ENCODE assay signal across 8 mouse cellular contexts in the genomic region with DNA sequence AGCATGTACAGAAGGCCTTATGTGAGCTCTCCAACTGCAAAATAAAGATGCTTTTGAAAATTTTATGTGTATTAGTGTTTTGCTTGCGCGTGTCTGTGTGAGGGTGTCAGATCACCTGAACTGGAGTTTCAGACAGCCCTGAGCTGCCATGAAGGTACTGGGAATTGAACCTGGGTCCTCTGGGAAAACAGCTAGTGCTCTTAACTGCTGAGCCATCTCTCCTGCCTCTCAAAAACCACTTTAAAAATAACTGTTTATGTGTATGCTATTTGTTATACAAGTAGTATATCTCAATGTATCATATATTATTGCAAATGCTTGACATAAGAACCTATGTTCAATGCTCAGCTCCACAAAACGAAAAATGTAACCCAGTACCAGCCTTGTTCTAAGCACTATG. TPM values are rescaled to one million over a fixed set of nuclear protein-coding genes. Genes with fewer than 3 reads are reported as not detected.
DNase-seq lines count a peak whose midpoint lies in the region; ATAC-seq lines count a peak whose summit lies in the region.

No protein-coding gene starts in this region.

- no peak overlapping the region; the same call in 1 of the 2 replicates for H3K4me2 ChIP-seq in forebrain, embryonic 16.5 days (ENCODE audit: low read length)
- H3K4me2 ChIP-seq in midbrain, embryonic 16.5 days (ENCODE audit: low read length), result no peak overlapping the region; the same call in 1 of the 2 replicates
- peak overlapping the region; percentile 63 for H3K4me2 ChIP-seq in stomach, embryonic 14.5 days (replicated peaks; ENCODE audit: low read depth, low read length)

- no peaks in the 10 kb centered on the region for H3K27me3 ChIP-seq in forebrain, embryonic 10.5 days (ENCODE audit: poor library complexity, severe bottlenecking)
- H3K27me3 ChIP-seq in forebrain, embryonic 16.5 days (replicated peaks; ENCODE audit: control insufficient read depth, insufficient read depth, low read length), result no peaks in the 10 kb centered on the region
- no peaks in the 10 kb centered on the region for H3K27me3 ChIP-seq in midbrain, embryonic 10.5 days (ENCODE audit: low read depth, poor library complexity, severe bottlenecking)
- no peaks in the 10 kb centered on the region for H3K27me3 ChIP-seq in midbrain, embryonic 16.5 days (ENCODE audit: control insufficient read depth, insufficient read depth, low read depth, low read length)
- no peaks in the 10 kb centered on the region for H3K27me3 ChIP-seq in limb, embryonic 10.5 days (ENCODE audit: low read depth, poor library complexity, severe bottlenecking)
- no peaks in the 10 kb centered on the region for H3K27me3 ChIP-seq in stomach, embryonic 14.5 days (ENCODE audit: control insufficient read depth, insufficient read depth, low read length)

- H3K4me1 ChIP-seq in forebrain, embryonic 10.5 days, result peaks cover 27% of the 10 kb centered on the region
- H3K4me1 ChIP-seq in forebrain, embryonic 16.5 days (replicated peaks; ENCODE audit: control insufficient read depth, insufficient read depth, low read length), result peaks cover 36% of the 10 kb centered on the region
- peaks cover 56% of the 10 kb centered on the region for H3K4me1 ChIP-seq in midbrain, embryonic 10.5 days
- H3K4me1 ChIP-seq in midbrain, embryonic 16.5 days (ENCODE audit: control insufficient read depth, insufficient read depth, low read length), result peaks cover 20% of the 10 kb centered on the region
- peaks cover 15% of the 10 kb centered on the region for H3K4me1 ChIP-seq in limb, embryonic 10.5 days
- H3K4me1 ChIP-seq in stomach, embryonic 14.5 days (ENCODE audit: control insufficient read depth, insufficient read depth, low read length), result peaks cover 9% of the 10 kb centered on the region; the same call in 1 of the 2 replicates

- DNase-seq in forebrain, embryonic 10.5 days (ENCODE audit: extremely low spot score, low spot score), result no peak
- no peak for DNase-seq in midbrain, embryonic 10.5 days (ENCODE audit: low spot score)
- DNase-seq in limb, embryonic 10.5 days (ENCODE audit: low spot score), result no peak
- no peak for DNase-seq in embryo, embryonic 9.5 days (ENCODE audit: extremely low spot score)
- no peak for DNase-seq in kidney, adult 11 months

- H3K27ac ChIP-seq in forebrain, embryonic 10.5 days, result no peak overlapping the region
- H3K27ac ChIP-seq in forebrain, embryonic 16.5 days (ENCODE audit: low read length), result no peak overlapping the region
- no peak overlapping the region for H3K27ac ChIP-seq in midbrain, embryonic 10.5 days (replicated peaks)
- H3K27ac ChIP-seq in midbrain, embryonic 16.5 days (ENCODE audit: low read length), result no peak overlapping the region
- H3K27ac ChIP-seq in limb, embryonic 10.5 days, result no peak overlapping the region
- no peak overlapping the region for H3K27ac ChIP-seq in stomach, embryonic 14.5 days (ENCODE audit: low read length)

- ATAC-seq in forebrain, embryonic 16.5 days, result no peak
- ATAC-seq in midbrain, embryonic 16.5 days, result no peak
- no peak for ATAC-seq in stomach, embryonic 14.5 days (ENCODE audit: insufficient number of reproducible peaks, insufficient read depth, low FRiP score, low read depth)

- H3K9me3 ChIP-seq in forebrain, embryonic 10.5 days, result no peaks in the 10 kb centered on the region
- no peaks in the 10 kb centered on the region for H3K9me3 ChIP-seq in forebrain, embryonic 16.5 days (ENCODE audit: control insufficient read depth, low read length)
- no peaks in the 10 kb centered on the region for H3K9me3 ChIP-seq in midbrain, embryonic 10.5 days (replicated peaks)
- H3K9me3 ChIP-seq in midbrain, embryonic 16.5 days (replicated peaks; ENCODE audit: control insufficient read depth, low read length, poor library complexity, severe bottlenecking), result no peaks in the 10 kb centered on the region
- H3K9me3 ChIP-seq in limb, embryonic 10.5 days (replicated peaks), result no peaks in the 10 kb centered on the region
- no peaks in the 10 kb centered on the region for H3K9me3 ChIP-seq in stomach, embryonic 14.5 days (ENCODE audit: control insufficient read depth, low read depth, low read length)

- H3K36me3 ChIP-seq in forebrain, embryonic 10.5 days (replicated peaks), result peaks cover 32% of the 10 kb centered on the region
- H3K36me3 ChIP-seq in forebrain, embryonic 16.5 days (ENCODE audit: control insufficient read depth, insufficient read depth), result peaks cover 19% of the 10 kb centered on the region
- peaks cover 30% of the 10 kb centered on the region for H3K36me3 ChIP-seq in midbrain, embryonic 10.5 days
- peaks cover 18% of the 10 kb centered on the region for H3K36me3 ChIP-seq in midbrain, embryonic 16.5 days (ENCODE audit: control insufficient read depth, insufficient read depth, low read length)
- peaks cover 38% of the 10 kb centered on the region for H3K36me3 ChIP-seq in limb, embryonic 10.5 days
- H3K36me3 ChIP-seq in stomach, embryonic 14.5 days (ENCODE audit: control insufficient read depth, insufficient read depth, low read length), result peaks cover 25% of the 10 kb centered on the region

- peak overlapping the region; percentile 81 for H3K4me3 ChIP-seq in forebrain, embryonic 10.5 days
- H3K4me3 ChIP-seq in forebrain, embryonic 16.5 days (replicated peaks; ENCODE audit: low read length), result no peak overlapping the region
- peak overlapping the region; percentile 88 for H3K4me3 ChIP-seq in midbrain, embryonic 10.5 days
- H3K4me3 ChIP-seq in midbrain, embryonic 16.5 days (ENCODE audit: low read depth, low read length), result no peak overlapping the region
- H3K4me3 ChIP-seq in limb, embryonic 10.5 days, result peak overlapping the region; percentile 72
- H3K4me3 ChIP-seq in stomach, embryonic 14.5 days (ENCODE audit: low read depth, low read length), result peak overlapping the region; percentile 90; the same call in 1 of the 2 replicates

- no peak overlapping the region; the same call in 1 of the 2 replicates for H3K9ac ChIP-seq in forebrain, embryonic 16.5 days (replicated peaks; ENCODE audit: low read depth, low read length)
- no peak overlapping the region for H3K9ac ChIP-seq in midbrain, embryonic 16.5 days (ENCODE audit: low read depth, low read length)
- H3K9ac ChIP-seq in stomach, embryonic 14.5 days (replicated peaks; ENCODE audit: low read depth, low read length), result no peak overlapping the region

- WGBS in forebrain, embryonic 10.5 days, result 78% methylated on average over 3 of the region's 3 CpGs
- 70% methylated on average over 3 of the region's 3 CpGs for WGBS in forebrain, embryonic 16.5 days
- WGBS in midbrain, embryonic 10.5 days, result 75% methylated on average over 3 of the region's 3 CpGs
- WGBS in midbrain, embryonic 16.5 days, result 83% methylated on average over 3 of the region's 3 CpGs
- 78% methylated on average over 3 of the region's 3 CpGs for WGBS in limb, embryonic 10.5 days
- WGBS in stomach, embryonic 14.5 days, result 63% methylated on average over 3 of the region's 3 CpGs

RNA-seq across cellular contexts. Expression of a gene that starts 0.9 kb away (rescaled TPM):
- 79.0 and 79.9 TPM in 2 replicates for polyA plus RNA-seq in forebrain, embryonic 10.5 days (2016; fragmentation: Nextera tagmentation; extraction: Ambion mirVana)
- 132 and 164 TPM in 2 replicates for polyA plus RNA-seq in forebrain, embryonic 16.5 days (2015; fragmentation: Nextera tagmentation; extraction: Ambion mirVana)
- polyA plus RNA-seq in midbrain, embryonic 10.5 days (2016; fragmentation: Nextera tagmentation; extraction: Ambion mirVana), result 90.2 and 106 TPM in 2 replicates
- 160 and 166 TPM in 2 replicates for polyA plus RNA-seq in midbrain, embryonic 16.5 days (2015; fragmentation: Nextera tagmentation; extraction: Ambion mirVana)
- 84.7 and 106 TPM in 2 replicates for polyA plus RNA-seq in limb, embryonic 10.5 days (2016; fragmentation: Nextera tagmentation; extraction: Ambion mirVana)
- 84.3 and 88.6 TPM in 2 replicates for polyA plus RNA-seq in stomach, embryonic 14.5 days (2014; fragmentation: Nextera tagmentation; extraction: Ambion mirVana)

RNA-seq across cellular contexts. Expression of a gene that starts 30.2 kb away (rescaled TPM):
- 144 and 147 TPM in 2 replicates for polyA plus RNA-seq in forebrain, embryonic 10.5 days (2016; fragmentation: Nextera tagmentation; extraction: Ambion mirVana)
- polyA plus RNA-seq in forebrain, embryonic 16.5 days (2015; fragmentation: Nextera tagmentation; extraction: Ambion mirVana), result 112 and 123 TPM in 2 replicates
- 130 and 140 TPM in 2 replicates for polyA plus RNA-seq in midbrain, embryonic 10.5 days (2016; fragmentation: Nextera tagmentation; extraction: Ambion mirVana)
- 101 and 109 TPM in 2 replicates for polyA plus RNA-seq in midbrain, embryonic 16.5 days (2015; fragmentation: Nextera tagmentation; extraction: Ambion mirVana)
- 142 and 157 TPM in 2 replicates for polyA plus RNA-seq in limb, embryonic 10.5 days (2016; fragmentation: Nextera tagmentation; extraction: Ambion mirVana)
- polyA plus RNA-seq in stomach, embryonic 14.5 days (2014; fragmentation: Nextera tagmentation; extraction: Ambion mirVana), result 56.5 and 62.3 TPM in 2 replicates

RNA-seq across cellular contexts. Expression of a gene that starts 38.0 kb away (rescaled TPM):
- 24.9 and 25.9 TPM in 2 replicates for polyA plus RNA-seq in forebrain, embryonic 10.5 days (2016; fragmentation: Nextera tagmentation; extraction: Ambion mirVana)
- polyA plus RNA-seq in forebrain, embryonic 16.5 days (2015; fragmentation: Nextera tagmentation; extraction: Ambion mirVana), result 35.7 and 39.1 TPM in 2 replicates
- polyA plus RNA-seq in midbrain, embryonic 10.5 days (2016; fragmentation: Nextera tagmentation; extraction: Ambion mirVana), result 22.3 and 25.6 TPM in 2 replicates
- 41.3 and 41.4 TPM in 2 replicates for polyA plus RNA-seq in midbrain, embryonic 16.5 days (2015; fragmentation: Nextera tagmentation; extraction: Ambion mirVana)
- 36.7 and 37.2 TPM in 2 replicates for polyA plus RNA-seq in limb, embryonic 10.5 days (2016; fragmentation: Nextera tagmentation; extraction: Ambion mirVana)
- polyA plus RNA-seq in stomach, embryonic 14.5 days (2014; fragmentation: Nextera tagmentation; extraction: Ambion mirVana), result 32.2 and 39.9 TPM in 2 replicates

RNA-seq across cellular contexts. Expression of a gene that starts 52.1 kb away (rescaled TPM):
- 0.50 and 0.52 TPM in 2 replicates for polyA plus RNA-seq in forebrain, embryonic 10.5 days (2016; fragmentation: Nextera tagmentation; extraction: Ambion mirVana)
- polyA plus RNA-seq in forebrain, embryonic 16.5 days (2015; fragmentation: Nextera tagmentation; extraction: Ambion mirVana), result 0.57 and 0.73 TPM in 2 replicates
- 0.40 and 0.42 TPM in 2 replicates for polyA plus RNA-seq in midbrain, embryonic 10.5 days (2016; fragmentation: Nextera tagmentation; extraction: Ambion mirVana)
- 0.55 and 1.0 TPM in 2 replicates for polyA plus RNA-seq in midbrain, embryonic 16.5 days (2015; fragmentation: Nextera tagmentation; extraction: Ambion mirVana)
- polyA plus RNA-seq in limb, embryonic 10.5 days (2016; fragmentation: Nextera tagmentation; extraction: Ambion mirVana), result 0.33 and 0.53 TPM in 2 replicates
- 1.3 and 1.5 TPM in 2 replicates for polyA plus RNA-seq in stomach, embryonic 14.5 days (2014; fragmentation: Nextera tagmentation; extraction: Ambion mirVana)

Comparison
In these comparisons a context has a peak if more than half of its experiments do, and no peak if none do; other contexts are left out.
1. H3K4me3 ChIP-seq: peak in forebrain, embryonic 10.5 days (single experiment), midbrain, embryonic 10.5 days (single experiment), limb, embryonic 10.5 days (single experiment) and stomach, embryonic 14.5 days (single experiment); none in forebrain, embryonic 16.5 days (single experiment) and midbrain, embryonic 16.5 days (single experiment).